Mouse (Mus musculus): Measurements from ENCODE around the gene Zfp653.
"Not testable (repeated sequence)": the region's sequence is repeated elsewhere in the genome, so short reads cannot be mapped to it uniquely, and the experiment has no call there.

Gene Zfp653

GRCm38 (mm10) chr9:22070791-22071573, at the start of gene Zfp653, which contains the start of gene Gm49318:
Gene Zfp653, minus strand, starts transcription at chr9:22071376.
Gene Gm49318, minus strand, starts transcription at chr9:22071259.
- peak; percentile 99 for DNase-seq

- no peak for DNase-seq
These were observed 48.4 kb upstream of the Zfp653 start for GRCm38 (mm10) chr9:22119543-22119942.

DNA sequence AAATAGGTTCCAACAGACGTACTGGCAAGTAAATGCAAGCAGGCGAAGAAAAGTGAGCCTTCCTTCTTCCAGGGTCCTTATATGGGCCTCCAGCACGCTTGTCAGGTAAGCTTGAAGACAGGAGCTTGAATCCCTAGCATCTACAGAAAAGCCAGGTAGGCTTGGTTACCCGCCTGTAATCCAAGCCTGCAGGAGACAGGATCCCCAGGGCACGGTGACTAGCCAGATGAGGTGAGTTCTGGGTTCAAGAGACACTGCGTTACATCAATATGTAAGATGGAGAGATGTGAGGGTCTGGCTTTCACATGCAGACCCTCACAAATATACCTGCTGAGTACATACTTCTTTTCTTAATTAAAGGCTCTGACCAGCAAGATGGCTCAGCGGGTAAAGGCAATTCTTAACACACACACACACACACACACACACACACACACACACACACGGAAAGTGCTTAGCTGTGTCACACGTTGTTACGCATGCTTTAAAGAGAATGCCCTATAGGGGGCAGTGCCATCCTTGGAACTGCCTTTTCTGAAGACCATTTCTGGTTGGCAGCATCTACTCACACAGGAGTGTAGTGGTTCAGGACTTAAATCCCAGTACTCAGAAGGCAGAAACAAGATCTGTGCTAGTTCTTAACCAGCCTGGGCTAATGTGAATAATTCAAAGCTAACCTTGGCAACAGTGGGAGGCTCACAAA, 46.7 kb upstream of the Zfp653 start:
- DNase-seq, result peak; percentile 63

DNA sequence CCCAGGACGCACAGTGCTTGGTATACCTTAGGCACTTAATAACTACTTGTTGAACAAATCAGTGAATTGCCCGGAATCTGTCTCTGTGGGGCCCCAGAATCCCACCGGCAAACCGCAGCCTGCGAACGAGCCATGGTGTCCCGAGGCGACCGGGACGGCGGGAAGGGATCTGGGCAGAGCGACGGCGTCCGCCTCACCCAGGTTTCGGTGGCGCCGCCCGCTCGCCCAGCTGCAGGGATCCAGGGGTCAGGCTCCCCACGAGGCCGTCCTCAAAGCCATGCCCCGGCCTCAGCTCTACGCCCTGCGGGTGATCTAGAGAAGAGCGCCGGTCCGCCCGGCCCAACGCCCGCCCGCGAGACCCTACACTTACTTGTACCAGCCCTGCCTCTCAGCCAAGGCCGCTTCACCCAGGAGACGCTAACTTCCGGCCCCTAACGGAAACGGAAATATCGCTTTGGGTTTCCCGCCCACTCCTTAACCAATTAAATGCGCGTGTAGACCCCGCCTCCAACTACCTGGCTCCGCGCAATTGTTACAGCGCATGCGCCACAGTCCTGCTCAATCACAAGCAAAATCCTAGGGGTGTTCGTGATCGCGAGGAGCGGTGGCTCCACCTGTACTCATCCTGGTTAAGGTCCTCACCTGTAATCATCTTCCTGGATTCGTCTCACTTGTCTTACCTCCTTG, 45.7 kb upstream of the Zfp653 start, which contains the start of gene Elof1:
Gene Elof1, minus strand, starts transcription at position 433 of the 687 bp plus-strand sequence.
- DNase-seq, result peak; percentile 95

- no peak for DNase-seq
These were observed 44.9 kb upstream of the Zfp653 start for GRCm38 (mm10) chr9:22116086-22116485.

GRCm38 (mm10) chr9:22115635-22116034, 44.5 kb upstream of the Zfp653 start:
- no peak for DNase-seq

GRCm38 (mm10) chr9:22108194-22108593, 37.0 kb upstream of the Zfp653 start:
- no peak for DNase-seq

- DNase-seq, result no peak
These were observed 28.7 kb upstream of the Zfp653 start for GRCm38 (mm10) chr9:22099922-22100321.

DNA sequence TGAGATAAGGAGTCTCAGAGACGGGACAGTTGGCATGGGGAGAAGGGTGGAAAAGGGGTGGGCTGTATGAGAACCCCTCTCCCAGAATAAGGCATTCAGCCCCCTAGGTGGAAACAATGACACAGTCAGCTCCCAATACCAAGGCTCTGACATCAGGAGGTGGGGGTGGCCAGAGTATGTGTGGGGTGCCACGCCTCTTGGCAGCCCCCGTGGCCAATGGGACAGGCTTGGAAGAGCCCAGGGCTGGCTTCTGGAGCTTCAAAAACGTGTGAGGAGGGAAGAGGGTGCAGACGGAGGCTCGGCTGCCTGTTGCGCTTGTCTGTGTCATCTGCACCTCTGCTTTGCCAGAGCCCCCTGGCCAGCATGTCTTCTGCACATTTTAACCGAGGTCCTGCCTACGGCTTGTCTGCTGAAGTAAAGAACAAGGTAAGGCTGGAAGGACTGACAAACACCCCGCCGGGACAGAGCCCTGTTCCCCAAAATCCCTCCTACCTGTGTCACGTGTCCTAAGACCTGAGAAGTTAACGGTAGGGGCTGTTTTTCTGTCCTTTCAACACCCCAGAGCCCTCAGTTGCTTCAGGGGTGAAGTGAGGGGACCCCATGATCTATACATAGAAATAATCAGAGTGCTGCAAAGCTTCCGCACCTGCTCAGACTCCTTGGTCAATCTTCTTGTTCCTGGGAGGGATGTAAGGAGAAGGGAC, 28.0 kb upstream of the Zfp653 start, which contains the start of gene Cnn1:
Gene Cnn1, plus strand, starts transcription at position 224 of the 704 bp plus-strand sequence.
- peak; percentile 47 for DNase-seq

GRCm38 (mm10) chr9:22095854-22096307, 24.7 kb upstream of the Zfp653 start:
- peak; percentile 92 for DNase-seq

DNA sequence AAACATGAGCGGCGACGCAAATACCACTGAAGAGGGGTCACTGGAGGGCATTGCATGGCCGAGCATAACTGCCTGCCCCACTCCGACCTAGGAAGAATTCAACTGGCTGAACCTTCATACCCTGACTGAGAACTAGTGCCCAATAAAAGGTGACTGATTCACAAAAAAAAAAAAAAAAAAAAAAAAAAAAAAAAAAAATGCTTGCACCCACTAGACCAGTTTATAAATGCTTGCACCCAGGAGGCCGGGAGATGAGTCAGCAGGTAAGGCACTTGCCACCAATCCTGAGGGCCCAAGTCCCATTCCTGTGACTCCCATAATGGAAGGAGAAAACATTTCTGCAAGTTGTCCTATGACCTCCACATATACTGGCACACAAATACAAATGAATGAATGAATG, 21.6 kb upstream of the Zfp653 start:
- DNase-seq, result no peak

DNA sequence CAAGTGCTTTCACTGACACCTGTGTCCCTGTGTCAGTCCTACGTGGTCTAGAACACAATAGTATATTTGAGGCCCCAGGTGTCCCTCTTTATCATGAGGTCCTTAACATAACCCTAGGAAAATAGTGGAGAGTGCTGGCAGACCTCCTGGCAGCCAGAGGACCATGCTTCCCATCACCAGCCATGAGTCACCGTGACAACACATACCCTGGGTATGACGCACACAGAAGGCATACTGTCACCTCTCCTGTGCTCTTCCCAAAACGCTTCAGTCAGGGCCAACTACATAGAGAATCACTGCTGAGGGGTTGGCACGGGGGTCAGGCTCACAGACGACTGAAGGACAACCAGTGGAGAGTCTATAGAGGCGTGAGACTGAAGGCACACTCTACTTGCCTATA, 18.8 kb upstream of the Zfp653 start:
- DNase-seq, result no peak

DNA sequence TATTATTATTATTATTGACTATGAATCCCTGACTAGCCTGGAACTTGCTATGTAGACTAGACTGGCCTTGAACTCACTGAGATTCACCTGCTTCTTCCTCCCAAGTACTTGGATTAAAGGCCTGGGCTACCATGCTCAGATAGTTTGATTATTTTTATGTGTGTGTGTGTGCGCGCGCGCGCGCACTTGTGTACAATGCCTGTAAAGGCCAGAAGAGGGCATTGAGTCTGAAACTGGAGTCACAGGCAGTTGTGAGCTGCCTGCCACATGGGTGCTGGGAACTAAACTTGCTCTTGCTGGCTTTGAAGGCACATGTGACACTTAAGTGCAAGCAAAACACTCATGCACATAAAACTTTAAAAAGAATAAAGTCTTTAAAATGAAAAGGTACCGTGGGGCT, 18.1 kb upstream of the Zfp653 start:
- no peak for DNase-seq

GRCm38 (mm10) chr9:22087034-22087618, 15.9 kb upstream of the Zfp653 start:
- DNase-seq, result no peak

DNA sequence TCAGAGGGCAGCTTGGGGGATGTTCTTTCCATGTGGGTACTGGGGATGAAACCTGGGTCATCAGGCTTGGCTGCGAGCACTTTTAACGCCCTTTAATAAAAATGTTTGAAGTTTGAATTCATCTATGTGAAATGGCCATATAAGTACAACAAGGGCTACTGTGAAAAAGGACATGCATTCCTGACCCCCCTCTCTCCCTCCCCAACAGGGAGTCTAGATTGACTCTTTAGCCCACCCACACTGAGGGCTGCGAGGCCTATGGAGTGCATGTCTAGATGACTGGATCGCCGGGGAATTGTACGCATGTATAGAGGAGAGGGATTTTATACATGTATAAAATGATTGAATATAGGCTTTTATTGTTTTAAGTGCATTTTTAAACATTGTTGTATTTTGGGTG, 14.8 kb upstream of the Zfp653 start:
- DNase-seq, result no peak

DNA sequence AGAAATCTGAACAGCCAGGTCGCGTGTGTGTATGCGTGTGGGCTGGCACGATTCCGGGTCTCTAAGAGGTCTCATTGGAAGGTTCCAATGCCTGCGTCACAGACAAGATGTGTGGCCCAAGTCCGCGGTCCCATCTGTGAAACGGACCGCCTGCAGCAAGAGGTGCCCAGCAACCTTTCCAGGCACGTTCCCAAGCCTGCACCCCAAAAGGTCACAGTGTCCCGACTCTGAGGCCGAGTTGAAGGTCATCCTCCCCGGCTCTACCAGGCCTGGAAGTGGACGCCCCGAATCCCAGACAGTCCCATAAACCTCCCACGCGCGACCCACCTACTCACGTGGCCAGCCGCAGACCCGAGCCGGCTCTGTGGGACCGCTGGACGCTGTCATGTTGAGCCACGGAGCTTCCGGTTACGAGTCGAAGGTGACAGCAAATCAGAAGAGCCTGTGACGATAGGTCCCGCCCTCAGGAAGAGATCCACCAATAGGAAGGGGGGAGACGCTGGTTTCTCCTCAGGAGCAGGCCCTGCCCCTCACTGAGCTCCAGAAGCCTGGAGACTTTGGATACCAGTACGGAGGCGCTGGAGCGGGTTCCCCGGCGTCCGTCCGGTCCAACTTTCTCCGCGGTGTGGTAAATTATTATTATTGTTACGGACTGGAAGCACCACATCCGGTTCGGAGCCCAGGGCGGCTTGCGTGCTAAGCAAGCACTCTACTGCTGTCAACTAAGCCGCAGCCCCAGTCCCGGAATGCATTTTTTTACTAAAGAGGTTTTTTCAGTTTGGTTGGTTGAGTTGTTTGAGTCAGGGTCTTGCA, 14.1 kb upstream of the Zfp653 start, which contains the start of gene Ecsit:
Gene Ecsit, minus strand, starts transcription at position 417 of the 813 bp plus-strand sequence.
- peak; percentile 94 for DNase-seq

DNA sequence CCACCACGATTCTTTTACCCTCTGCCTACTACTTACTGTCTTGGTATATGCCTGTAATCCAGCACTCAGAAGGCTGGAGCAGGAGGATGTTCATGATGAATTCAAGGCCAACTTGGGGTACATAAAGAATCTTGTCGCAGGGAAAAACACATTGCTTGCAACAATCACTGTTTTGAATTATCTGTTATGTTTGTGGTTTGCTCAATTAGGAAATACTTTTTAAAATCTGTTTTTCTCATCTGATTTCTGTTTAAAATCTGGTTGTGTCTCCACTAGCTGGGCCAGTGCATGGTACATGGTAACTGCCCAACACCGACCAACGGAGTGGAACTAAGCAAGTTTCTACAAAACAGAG, 13.5 kb upstream of the Zfp653 start:
- DNase-seq, result no peak

DNA sequence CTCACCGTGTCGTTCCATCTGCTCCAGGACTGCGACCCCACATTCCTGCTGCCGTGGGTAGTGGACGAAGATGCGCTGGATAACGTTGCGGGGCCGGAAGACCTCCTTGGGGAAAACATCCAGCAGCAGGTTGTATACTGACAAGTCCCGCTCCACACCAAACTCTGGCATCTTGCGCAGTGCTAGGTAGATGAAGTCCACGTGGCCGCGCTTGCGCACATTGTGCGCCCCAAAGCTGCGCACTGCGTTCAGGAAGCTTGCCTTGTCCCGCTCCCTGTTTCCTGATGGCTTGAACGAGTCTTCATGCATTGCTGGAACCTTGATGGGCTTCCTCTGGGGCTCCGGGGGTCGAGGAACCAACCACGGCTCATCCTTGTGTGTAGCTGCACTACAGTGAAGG, 5.0 kb upstream of the Zfp653 start:
- DNase-seq, result no peak

DNA sequence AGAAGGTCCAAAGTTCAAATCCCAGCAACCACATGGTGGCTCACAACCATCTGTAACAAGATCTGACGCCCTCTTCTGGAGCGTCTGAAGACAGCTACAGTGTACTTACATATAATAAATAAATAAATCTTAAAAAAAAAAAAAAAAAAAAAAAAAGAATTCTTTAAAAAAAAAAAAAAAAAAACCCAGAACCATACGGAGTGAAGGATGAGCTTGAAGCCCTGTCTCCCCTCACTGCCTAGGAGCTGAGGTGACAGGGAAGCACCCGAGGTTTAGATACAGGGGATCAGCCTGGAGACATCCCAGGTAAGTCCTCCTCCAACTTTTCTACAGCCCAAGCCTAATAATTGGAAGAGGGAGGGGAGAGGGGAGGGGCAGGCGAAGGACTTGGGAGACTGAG, 4.6 kb upstream of the Zfp653 start:
- not testable (repeated sequence) for DNase-seq

DNA sequence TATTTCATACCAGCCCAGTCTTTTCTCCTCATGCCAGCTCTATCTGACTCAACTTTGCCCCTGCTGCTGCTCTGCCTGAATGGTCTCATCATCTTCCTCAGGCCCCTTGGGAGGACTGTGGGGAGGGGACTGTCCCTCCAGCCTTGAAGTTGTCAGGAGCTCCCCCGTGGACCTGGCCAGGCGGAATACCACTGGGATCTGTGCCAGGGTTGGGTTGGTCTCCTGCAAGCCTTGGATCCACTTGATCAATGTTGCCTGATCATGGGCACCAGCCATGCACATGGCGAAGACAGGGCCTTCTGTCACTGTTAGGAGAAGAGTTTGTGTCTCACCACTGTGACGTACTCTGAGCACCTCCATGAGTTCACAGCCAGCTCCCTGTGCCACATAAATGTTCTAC, 1.1 kb upstream of the Zfp653 start:
- peak; percentile 37 for DNase-seq

DNA sequence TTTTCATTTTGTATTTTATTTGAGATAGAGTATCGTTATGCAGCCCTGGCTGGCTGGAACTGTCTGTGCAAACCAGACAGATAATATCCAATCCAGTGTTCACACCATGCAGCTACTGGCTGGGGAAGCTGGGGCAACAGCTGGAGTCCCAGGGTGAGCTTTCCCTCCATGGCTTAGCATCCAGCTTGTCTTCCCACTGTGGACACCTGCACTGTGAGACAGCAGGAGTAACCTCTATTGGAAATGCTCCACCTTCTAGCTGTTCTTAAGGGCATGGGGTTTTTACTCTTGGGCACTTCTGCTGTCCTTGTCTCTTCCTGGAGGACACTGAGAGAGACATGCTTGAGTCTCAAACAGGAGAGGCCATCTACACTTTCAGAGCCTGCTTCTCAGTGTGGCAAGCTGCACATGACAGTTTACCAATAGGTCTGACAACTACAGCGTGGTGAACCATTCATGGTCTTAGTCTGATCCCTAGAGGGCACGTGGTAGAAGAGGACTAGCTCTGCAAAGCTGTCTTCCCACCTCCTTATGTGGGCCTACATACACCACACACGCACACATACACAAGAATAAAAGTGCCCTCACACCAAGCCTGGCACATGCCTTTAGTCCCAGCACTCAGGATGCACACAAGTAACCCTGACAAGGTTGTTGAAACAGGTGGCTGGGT, 1.2 kb downstream of the Zfp653 start:
- DNase-seq, result no peak

Data from kidney, postnatal 10 days (tissue).